Mouse (Mus musculus) kidney, adult 2 months (tissue): ENCODE results near the gene Gtf3c5. TPM values are rescaled to one million over a fixed set of nuclear protein-coding genes. Genes with fewer than 3 reads are reported as not detected.

Experiments
- DNase-seq: peaks from one replicate; pipeline ENCODE4 v3.0.0; 2021
- H3K27ac ChIP-seq: fragments of 200-500 bp; 2 replicates; pipeline ENCODE4 v1.5.1; 2012; ENCODE audit warnings: low read depth, low read length, control low read depth, inconsistent platforms; ENCODE audit not compliant: insufficient read depth
- H3K27me3 ChIP-seq: fragments of 200-500 bp; replicated peaks from 2 replicates; pipeline ENCODE4 v1.6.1; 2012; ENCODE audit warnings: mild to moderate bottlenecking, moderate library complexity, low read length, inconsistent platforms; ENCODE audit not compliant: control insufficient read depth, insufficient read depth
- H3K36me3 ChIP-seq: fragments of 200-500 bp; 2 replicates; pipeline ENCODE4 v1.6.1; 2012; ENCODE audit warnings: mild to moderate bottlenecking, moderate library complexity, low read length, inconsistent platforms; ENCODE audit not compliant: control insufficient read depth, insufficient read depth
- H3K4me1 ChIP-seq: fragments of 200-500 bp; 2 replicates; pipeline ENCODE4 v1.6.1; 2011; ENCODE audit warnings: low read length; ENCODE audit not compliant: control insufficient read depth, insufficient read depth
- H3K4me3 ChIP-seq: fragments of 200-500 bp; 2 replicates; pipeline ENCODE4 v1.5.1; 2011; ENCODE audit warnings: mild to moderate bottlenecking, low read depth, low read length, control low read depth; ENCODE audit not compliant: insufficient read depth
- CTCF ChIP-seq: fragments of 200-500 bp; conservative IDR thresholded peaks from 2 replicates; pipeline ENCODE4 v1.5.1; 2011; ENCODE audit warnings: low read depth, mild to moderate bottlenecking, control low read depth, low read length, moderate library complexity, mixed read lengths; ENCODE audit not compliant: insufficient read depth, insufficient read length
- POLR2A ChIP-seq: fragments of 200-500 bp; IDR thresholded peaks from one replicate; pipeline ENCODE4 v1.6.1; 2011; ENCODE audit warnings: low read depth, low read length, control low read depth
- WGBS: fragments of 180-500 bp; shearing (Covaris S2); methylation state at CpG from one replicate; pipeline ENCODE4 v1.1.7; 2018; 5-methylcytosine and 5-hydroxymethylcytosine counted together
- polyA plus RNA-seq: library from polyadenylated mRNA; depleted of rRNA; stranded (reverse); fragments of >200 nt; gene quantifications from 2 replicates; pipeline ENCODE4 v1.2.3, GENCODE M21; 2012

The Gtf3c5 gene
- polyA plus RNA-seq, 1 experiment, result 20.8 TPM

- Histone ChIP-seq H3K27ac (no peak overlapping the region), H3K4me3 (no peak overlapping the region), H3K36me3 (no peaks in the 10 kb centered on the region), H3K27me3 (no peaks in the 10 kb centered on the region), H3K4me1 (peaks cover 17% of the 10 kb centered on the region)
- 86% methylated on average over 20 of the region's 20 CpGs for WGBS
- no peak for TF ChIP-seq POLR2A
- no peak for TF ChIP-seq CTCF
- no peak for DNase-seq
Observed at GRCm38 (mm10) chr2:28527436-28528353, 55.9 kb downstream of the Gtf3c5 start.

GRCm38 (mm10) chr2:28525943-28526876 lies 57.3 kb downstream of the Gtf3c5 start:
- Histone ChIP-seq H3K27me3 (no peaks in the 10 kb centered on the region), H3K36me3 (no peaks in the 10 kb centered on the region), H3K27ac (peak overlapping the region; percentile 24; the same call in 1 of the 2 replicates), H3K4me1 (peaks cover 20% of the 10 kb centered on the region), H3K4me3 (no peak overlapping the region)
- DNase-seq, result no peak
- TF ChIP-seq POLR2A, result no peak
- 0 out of 2 replicates have a peak, but pooled peaks have one; percentile 14 for TF ChIP-seq CTCF
- 48% methylated on average over 12 of the region's 12 CpGs for WGBS

GRCm38 (mm10) chr2:28525219-28525942 lies 58.2 kb downstream of the Gtf3c5 start:
- Histone ChIP-seq H3K4me1 (peaks cover 20% of the 10 kb centered on the region), H3K27ac (peak overlapping the region; percentile 80), H3K36me3 (no peaks in the 10 kb centered on the region), H3K27me3 (no peaks in the 10 kb centered on the region), H3K4me3 (no peak overlapping the region)
- TF ChIP-seq CTCF, result no peak
- TF ChIP-seq POLR2A, result no peak
- DNase-seq, result peak; percentile 83
- WGBS, result 41% methylated on average over 11 of the region's 11 CpGs

DNA sequence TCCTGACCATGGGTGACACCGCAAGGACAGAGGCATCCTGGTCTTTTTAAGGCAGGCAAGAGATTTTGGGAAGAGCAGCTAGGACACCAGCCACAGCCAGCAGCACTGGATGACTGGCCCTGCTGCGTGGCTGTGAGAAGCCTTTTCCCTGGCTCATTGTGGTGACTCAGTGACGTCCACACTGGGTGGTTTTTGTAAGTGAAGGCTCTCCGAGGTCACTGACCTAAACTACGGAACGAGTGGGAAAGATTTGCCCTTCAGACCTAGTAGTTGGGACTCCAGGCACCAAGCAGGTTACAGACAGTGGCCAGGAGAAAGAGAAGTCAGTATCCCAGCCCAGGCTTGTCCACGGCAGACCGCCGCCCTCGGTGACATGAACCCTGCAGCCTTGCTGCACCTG lies 59.1 kb downstream of the Gtf3c5 start:
- DNase-seq, result no peak
- WGBS, result 71% methylated on average over 10 of the region's 10 CpGs
- H3K4me3 ChIP-seq, result no peak overlapping the region
- no peaks in the 10 kb centered on the region for H3K36me3 ChIP-seq
- TF ChIP-seq CTCF, result no peak
- no peak for TF ChIP-seq POLR2A
- peaks cover 20% of the 10 kb centered on the region for H3K4me1 ChIP-seq
- no peaks in the 10 kb centered on the region for H3K27me3 ChIP-seq
- H3K27ac ChIP-seq, result peak overlapping the region; percentile 80; the same call in 1 of the 2 replicates

DNA sequence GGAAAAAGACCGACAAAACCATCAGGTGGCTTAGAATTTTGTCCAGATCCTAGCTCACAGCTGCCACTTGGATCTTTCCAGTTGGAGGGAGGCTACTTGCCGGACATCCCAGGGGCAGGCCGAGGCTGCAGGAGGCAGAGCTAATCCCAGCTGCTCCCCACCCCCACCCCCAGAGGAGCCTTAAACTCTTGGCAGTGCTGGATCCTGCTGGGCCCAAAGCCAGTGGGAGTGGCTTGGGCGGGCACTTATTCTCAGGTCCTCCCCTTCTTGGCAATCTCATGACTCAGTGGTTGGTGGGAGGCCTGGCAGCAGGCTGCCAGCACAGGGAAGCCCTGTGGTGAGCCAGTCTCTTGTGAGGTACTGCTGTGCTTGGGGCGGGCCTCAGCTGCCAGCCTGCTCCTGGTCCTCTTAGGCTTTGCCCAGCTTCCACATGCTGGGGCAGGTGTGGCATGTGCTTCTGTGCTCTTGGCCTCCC lies 59.9 kb downstream of the Gtf3c5 start:
- H3K4me1 ChIP-seq, result peaks cover 20% of the 10 kb centered on the region
- 14% methylated on average over 5 of the region's 5 CpGs for WGBS
- TF ChIP-seq POLR2A (no peak), CTCF (no peak)
- H3K27me3 ChIP-seq, result no peaks in the 10 kb centered on the region
- H3K27ac ChIP-seq, result no peak overlapping the region
- DNase-seq, result peak; percentile 97
- H3K36me3 ChIP-seq, result no peaks in the 10 kb centered on the region
- no peak overlapping the region for H3K4me3 ChIP-seq

GRCm38 (mm10) chr2:28522166-28522565 lies 61.4 kb downstream of the Gtf3c5 start:
- H3K4me3 ChIP-seq, result no peak overlapping the region
- H3K27ac ChIP-seq, result peak overlapping the region; percentile 24; the same call in 1 of the 2 replicates
- TF ChIP-seq POLR2A (no peak), CTCF (no peak)
- no peaks in the 10 kb centered on the region for H3K36me3 ChIP-seq
- WGBS, result 54% methylated on average over 4 of the region's 4 CpGs
- peak; percentile 94 for DNase-seq
- peaks cover 27% of the 10 kb centered on the region for H3K4me1 ChIP-seq
- no peaks in the 10 kb centered on the region for H3K27me3 ChIP-seq
